Mouse (Mus musculus) kidney, adult 9 months (tissue): ENCODE data around the gene Rfng.
"Not testable (repeated sequence)": the region's sequence is repeated elsewhere in the genome, so short reads cannot be mapped to it uniquely, and the experiment has no call there.

Experiments used
- DNase-seq: peaks from one replicate; pipeline ENCODE4 v3.0.0; 2022

Rfng gene

DNA sequence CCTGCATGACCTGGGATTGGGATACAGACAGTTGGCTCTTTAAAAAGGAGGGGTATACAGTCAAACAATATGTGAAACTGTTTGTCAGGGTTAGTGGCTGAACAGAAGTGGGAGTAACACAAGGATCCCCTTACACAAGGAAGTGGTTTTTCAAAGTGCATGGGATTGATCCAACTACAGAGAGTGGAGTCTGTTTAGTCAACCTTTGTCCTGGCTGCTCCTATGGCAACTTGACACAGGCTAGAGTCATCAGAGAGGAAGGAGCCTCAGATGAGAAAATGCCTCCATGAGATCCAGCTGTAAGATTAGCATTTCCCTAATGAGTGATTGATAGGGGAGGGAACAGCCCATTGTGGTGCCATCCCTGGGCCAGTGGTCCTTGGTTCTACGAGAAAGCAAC is 15.8 kb downstream of the Rfng start:
- DNase-seq: no peak

DNA sequence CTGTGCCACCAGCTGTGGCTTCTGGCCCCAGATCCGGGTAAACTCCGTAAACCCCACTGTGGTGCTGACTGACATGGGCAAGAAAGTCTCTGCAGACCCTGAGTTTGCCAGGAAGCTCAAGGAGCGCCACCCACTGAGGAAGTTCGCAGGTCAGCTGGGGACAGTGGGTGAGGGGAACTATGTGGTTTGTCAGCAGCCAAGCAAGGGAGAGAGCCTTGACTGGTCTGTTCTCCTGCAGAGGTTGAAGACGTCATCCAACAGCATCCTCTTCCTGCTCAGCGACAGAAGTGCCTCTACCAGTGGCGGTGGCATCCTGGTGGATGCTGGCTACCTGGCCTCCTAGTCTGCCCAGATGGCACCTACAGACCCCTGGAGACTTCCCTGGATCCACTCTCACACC is 17.0 kb downstream of the Rfng start:
- DNase-seq: not testable (repeated sequence)

DNA sequence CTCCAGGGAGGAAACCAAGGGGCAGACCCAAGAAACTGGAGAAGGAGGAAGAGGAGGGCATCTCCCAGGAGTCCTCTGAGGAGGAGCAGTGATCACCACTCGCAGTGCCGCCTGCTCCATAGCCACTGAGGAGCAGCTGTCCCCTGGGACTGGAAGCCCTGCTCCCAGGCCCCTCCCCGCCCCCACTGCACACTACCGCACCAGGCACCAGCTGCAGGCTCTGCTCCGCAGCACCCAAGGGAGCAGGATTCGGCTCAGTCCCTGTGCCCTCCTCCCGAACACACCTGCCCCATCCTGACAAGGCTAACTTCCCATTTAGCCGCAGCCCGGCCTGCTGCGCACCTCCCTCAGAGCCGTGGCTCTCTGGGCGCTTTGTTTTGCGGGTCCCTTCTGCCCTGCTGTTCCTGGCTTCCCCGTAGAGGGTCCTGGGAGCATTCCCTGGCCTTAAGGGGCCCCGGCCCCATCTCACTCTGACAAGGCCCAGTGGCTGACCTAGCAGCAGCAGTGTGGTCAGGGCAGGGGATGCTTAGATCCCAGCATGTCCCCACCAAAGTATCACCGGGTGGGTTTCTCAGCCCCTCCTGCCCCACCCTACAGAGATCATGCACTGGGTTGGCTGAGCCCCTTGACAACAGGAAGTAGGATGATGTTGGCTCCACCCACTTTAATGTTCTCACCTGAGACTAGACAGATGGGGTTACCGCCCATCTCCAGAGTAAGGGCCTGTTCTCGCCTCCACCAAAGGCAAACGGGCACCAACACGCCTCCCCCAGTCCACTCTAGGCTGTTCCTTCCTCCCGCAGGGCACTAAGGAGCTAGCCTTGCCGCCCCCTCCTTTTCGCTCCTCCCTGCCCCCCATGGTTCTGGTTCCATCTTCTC is 20.6 kb downstream of the Rfng start:
- DNase-seq: not testable (repeated sequence)

DNA sequence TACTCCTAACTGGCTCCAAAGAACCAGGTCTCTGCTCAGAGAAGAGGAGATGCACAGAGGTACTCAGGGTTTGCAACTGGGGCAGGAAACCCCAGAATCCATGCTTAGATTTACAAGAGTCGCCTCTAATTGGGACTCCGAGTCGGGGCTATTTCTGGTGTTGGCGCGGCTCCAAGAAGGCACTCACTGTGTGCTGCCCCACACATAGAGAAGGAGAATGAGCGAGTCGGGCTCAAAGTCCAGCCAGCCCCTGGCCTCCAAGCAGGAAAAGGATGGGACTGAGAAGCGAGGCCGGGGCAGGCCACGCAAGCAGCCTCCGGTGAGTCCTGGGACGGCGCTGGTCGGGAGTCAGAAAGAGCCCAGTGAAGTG is 21.4 kb downstream of the Rfng start, which contains the start of gene Hmga1b:
Gene Hmga1b (plus strand): TSS at position 123 of the 370 bp plus-strand sequence.
- not testable (repeated sequence) for DNase-seq

DNA sequence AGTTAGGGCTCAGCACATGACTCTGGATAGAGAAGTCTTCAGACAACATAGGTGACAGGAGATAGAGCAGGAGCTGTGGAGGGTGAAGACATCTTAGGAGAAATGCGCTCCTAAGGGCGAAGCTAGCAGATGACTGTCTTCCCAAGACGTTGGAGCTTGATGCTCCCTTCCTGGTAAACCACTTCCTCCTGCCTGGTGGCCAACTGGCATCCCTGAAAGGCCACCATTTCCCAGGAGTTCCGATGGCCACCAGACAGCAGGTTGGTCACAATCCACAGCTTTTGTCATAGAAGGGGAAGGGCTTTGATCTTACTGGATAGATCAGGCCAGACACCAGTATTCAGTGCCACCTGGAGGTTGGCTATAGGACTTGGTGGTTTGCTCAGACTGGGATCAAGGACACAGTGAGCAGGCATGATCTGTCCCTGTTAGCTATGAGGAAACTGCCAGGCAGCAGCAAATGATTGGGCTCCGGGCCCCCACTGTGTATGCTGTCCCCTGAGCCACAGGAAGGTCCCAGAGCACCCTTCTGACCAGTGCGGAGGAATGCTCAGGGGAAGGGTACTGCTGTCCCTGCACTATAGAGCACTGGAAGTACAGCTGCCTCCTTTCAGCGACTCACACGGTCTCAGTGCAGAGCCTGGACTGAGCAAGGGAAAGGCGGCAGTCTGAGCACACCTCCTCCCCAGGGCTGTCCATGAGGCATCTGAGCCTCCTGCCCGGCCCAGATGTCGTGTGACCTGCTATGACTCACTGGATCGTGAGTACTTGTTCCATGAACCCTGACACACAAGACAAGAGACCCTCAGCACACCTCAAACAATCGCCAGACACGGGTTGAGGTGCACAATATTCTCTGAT is 22.0 kb downstream of the Rfng start:
- no peak for DNase-seq

DNA sequence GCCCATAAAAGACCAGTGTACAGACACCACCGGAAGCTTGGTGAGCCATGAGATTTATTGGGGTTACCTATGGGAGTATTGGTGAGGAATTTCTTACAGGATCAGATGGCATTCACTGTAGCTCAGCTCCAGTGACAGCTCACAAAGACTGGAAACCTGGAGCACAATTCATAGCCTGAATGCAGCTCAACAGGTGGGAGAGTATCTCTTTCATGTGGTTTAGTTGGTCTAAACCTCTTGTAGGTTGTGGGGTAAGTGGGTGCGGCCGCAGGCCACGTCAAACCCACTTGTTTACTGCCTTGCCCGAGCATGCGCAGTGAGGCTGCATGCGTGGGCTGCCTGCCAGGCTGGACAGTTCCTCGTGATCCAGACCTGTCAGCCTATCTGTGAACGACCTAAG is 23.8 kb downstream of the Rfng start:
- DNase-seq: no peak

DNA sequence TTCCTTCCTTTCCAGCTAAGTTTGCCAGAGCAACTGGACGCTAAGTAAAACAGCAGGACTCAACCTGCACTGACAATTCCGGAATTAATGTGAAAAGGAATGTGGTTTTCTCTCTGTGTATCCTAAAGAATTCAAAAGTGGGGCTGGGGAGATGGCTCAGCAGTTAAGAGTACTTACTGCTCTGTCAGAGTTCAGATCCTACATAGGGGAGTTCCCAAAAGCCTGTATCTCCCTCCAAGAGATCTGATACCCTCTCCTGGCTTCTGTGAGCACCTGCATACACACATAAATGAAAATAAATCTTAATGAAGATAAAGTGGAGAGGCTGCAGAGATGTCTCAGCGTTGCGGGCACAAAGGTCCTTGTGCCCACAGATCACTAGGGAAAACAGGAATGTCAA is 32.4 kb downstream of the Rfng start:
- no peak for DNase-seq

DNA sequence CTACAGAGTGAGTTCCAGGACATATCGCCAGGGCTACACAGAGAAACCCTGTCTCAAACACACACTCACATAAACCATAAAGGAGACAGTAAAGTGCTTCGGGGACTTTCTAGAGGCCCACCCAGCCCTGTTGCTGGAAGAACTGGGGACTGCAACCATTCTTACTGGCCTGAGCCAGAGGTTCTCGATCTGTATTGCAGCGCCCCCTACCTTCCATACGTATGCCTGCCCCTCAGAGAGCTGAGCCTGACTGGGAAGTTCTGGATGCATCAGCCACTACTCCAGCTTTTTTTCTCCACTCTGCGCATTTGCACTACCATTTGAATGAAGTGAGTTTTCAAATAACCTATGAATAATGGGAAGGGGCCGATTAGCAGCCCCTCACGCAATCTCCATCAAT is 34.6 kb downstream of the Rfng start:
- DNase-seq: peak; percentile 57

DNA sequence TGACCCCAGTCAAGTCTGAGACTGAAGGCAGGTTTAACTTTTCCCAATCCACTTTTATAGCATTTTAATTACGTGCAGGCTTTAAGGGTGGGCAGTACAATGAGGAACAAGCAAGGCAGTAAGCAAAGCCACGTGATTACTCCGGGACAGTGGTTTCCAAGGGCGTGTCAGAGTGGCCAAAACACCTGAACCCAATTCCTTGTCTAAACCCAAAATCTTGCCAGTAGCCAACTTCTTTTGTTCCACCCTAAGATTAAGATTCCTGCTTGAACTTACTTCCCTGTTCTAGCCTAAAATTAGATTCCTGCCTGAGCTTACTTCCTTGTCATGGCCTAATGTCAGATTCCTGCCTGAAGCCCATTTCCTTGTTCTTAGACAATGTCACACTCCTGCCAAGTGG is 36.0 kb downstream of the Rfng start:
- no peak for DNase-seq

DNA sequence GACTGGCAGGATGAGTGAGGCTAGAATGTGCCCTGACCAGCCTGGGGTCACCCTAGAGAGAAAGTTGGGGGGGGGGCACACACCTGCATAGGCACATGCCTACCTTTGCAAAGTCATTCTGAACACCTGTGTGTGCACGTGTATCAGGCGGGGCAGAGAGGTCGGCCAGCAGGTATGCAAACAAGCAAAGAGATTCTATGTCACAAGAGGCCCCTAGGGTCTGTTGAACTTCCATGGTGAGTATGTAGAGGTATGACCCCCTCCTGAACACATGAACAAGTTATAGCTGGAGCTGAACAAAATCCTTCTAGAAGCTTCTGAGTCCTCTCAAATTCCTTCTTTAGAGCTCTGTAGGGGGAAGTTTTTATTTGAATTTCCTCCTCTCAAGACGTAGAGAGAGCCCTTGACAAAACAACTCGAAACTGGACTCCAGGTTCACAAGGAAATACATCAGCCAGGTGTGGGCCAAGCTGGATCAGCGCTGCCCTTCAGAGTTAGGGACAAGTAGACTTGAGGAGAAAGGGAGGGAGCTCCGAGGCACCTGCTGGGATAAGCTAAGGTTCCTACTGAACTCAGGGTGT is 39.8 kb downstream of the Rfng start:
- DNase-seq: no peak

DNA sequence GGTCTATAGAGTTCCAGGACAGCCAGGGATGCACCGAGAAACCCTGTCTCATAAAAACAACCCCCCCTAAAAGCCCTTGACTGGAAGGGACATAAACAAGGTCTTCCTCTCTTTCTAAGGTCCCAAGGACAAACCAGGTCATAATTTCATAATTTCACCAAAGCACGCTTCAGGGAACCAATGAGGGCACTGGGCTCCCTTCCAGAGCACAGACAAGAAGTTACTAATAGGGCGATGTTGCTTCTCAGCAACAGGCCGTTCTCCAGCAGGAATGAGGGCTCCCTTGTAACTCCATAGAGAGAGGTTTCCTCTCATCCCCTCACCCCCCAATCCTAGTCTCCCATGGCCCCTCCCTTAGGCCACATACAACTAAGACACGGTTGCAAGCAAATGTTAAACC is 43.0 kb downstream of the Rfng start:
- no peak for DNase-seq

DNA sequence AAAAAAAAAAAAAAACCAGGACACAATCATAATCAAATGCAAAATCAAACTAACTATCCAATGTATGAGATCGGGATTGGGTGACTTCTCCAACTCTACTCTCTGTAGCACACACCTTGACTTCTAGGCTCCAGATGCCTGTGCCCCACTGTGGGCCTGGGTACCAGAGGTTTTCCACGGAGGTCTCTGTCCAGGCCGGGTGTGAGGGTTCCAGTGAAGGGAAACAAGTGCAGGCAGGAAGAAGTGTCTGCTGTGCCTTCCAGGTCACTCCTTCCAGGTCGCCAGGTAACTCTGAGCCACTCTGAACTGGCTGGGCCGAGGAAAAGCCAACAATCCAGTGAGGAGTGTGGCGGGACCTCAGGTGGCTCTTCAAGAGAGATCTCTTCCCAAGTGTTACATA is 47.6 kb downstream of the Rfng start:
- DNase-seq: no peak

DNA sequence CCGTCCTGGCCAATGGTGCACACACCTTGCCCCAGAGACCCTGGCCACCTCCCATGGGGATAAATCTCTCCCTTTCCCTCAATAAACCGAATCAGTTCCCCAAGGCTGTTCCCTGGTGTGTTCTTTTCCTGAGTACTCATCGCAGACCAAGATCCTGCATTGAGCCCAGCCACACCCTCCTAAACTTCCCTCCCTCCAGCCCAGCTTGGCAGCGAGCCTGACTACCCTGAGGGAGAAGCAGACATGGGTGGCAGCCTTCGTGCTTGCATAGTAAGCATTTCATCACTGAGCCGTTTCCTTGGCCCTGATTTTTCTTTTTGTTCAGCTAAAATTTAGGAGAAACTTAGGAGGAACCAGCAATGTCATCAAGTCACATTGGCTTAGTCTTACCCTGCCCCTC is 50.5 kb downstream of the Rfng start:
- DNase-seq: peak; percentile 60

DNA sequence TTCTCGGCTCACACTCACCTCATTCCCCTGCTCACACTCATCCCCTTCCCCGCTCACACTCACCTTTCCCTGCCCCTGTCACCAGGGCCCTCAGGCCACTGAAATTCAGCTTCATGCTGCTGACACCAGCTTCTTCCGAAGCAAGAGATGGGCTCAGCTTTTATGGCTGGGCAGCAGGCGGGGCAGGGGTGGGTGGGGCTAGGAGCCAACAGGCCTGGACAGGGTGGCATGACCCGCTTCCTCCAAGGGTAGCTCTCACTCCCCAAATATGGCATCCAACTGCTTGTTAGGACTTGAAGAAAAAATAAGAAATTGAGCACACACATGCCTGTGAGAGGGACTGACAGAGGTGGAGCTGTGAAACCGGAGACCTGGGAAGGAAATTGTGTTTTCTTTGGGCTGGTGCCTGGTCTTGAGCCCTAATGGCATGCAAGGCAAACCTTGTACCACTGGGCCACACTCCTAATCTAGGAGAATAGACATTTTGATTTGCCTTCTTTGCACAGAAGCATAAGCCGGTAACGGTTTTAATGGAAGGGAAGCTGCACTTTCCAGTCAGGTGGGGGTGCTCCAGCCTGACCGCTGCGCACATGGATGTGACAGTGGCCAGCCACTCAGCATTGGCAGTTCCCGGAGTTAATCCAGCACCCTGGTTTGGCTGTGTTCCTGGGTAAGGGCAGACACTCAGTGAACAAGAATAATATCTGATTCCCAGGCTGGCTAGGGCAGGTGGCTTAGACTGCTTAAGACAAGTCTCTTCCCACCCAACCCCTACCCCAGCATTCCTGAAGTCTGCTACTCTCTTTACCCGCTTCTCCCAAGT is 51.9 kb downstream of the Rfng start, which contains the start of gene Cbr2:
Gene Cbr2 (minus strand): TSS at position 257 of the 823 bp plus-strand sequence.
- peak; percentile 50 for DNase-seq

DNA sequence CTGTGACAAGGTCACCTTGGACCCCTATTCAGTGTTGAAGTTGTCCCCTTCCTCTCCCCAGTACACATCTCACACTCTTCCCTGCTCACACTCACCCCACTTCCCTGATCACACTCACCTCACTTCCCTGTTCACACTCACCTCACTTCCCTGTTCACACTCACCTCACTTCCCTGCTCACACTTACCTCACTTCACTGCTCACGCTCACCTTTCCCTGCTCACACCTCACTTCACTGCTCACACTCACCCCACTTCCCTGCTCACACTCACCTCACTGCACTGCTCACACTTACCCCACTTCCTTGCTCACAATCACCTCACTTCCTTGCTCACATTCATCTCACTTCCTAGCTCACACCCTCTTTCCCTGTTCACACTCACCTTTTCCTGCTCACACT is 52.6 kb downstream of the Rfng start:
- DNase-seq: no peak
